Mouse (Mus musculus) embryonic facial prominence, embryonic 14.5 days (tissue): ENCODE data around the gene Mier3. TPM values are rescaled to one million over a fixed set of nuclear protein-coding genes. Genes with fewer than 3 reads are reported as not detected.

Experiments used
- ATAC-seq: fragments of 200-750 bp; cut with Nextera tagmentation; 2 replicates; pipeline ENCODE4 v1.8.0; 2017; ENCODE audit warnings: low read depth, moderate number of reproducible peaks, moderate TSS enrichment
- DNase-seq: peaks from one replicate; pipeline ENCODE4 v3.0.0-alpha.2; 2015; ENCODE audit warnings: low spot score
- H3K27ac ChIP-seq: fragments of 300-500 bp; sonication (generic); replicated peaks from 2 replicates; pipeline ENCODE4 v1.5.1; 2014; ENCODE audit warnings: low read depth, mild to moderate bottlenecking, low read length, moderate library complexity
- H3K27me3 ChIP-seq: fragments of 300-500 bp; sonication (generic); replicated peaks from 2 replicates; pipeline ENCODE4 v1.6.1; 2014; ENCODE audit warnings: low read length; ENCODE audit not compliant: control insufficient read depth, insufficient read depth
- H3K36me3 ChIP-seq: fragments of 300-500 bp; sonication (generic); 2 replicates; pipeline ENCODE4 v1.6.1; 2014; ENCODE audit warnings: low read length, mixed read lengths; ENCODE audit not compliant: control insufficient read depth, insufficient read depth
- H3K4me1 ChIP-seq: fragments of 300-500 bp; sonication (generic); 2 replicates; pipeline ENCODE4 v1.6.1; 2014; ENCODE audit warnings: antibody characterized with exemption, low read length; ENCODE audit not compliant: control insufficient read depth, insufficient read depth
- H3K4me2 ChIP-seq: fragments of 300-500 bp; sonication (generic); 2 replicates; pipeline ENCODE4 v1.6.1; 2014; ENCODE audit warnings: low read depth, mild to moderate bottlenecking, low read length, moderate library complexity, mixed read lengths
- H3K4me3 ChIP-seq: fragments of 300-500 bp; sonication (generic); 2 replicates; pipeline ENCODE4 v1.5.1; 2014; ENCODE audit warnings: low read depth, mild to moderate bottlenecking, low read length
- H3K9ac ChIP-seq: fragments of 300-500 bp; sonication (generic); 2 replicates; pipeline ENCODE4 v1.6.1; 2014; ENCODE audit warnings: low read depth, mild to moderate bottlenecking, low read length, moderate library complexity, mixed read lengths
- H3K9me3 ChIP-seq: fragments of 300-500 bp; sonication (generic); 2 replicates; pipeline ENCODE4 v1.6.1; 2016; ENCODE audit warnings: low read length; ENCODE audit not compliant: control insufficient read depth
- WGBS: fragments of 180-500 bp; shearing (Covaris S2); extraction: QIAGEN DNeasy Blood & Tissue Kit; methylation state at CpG from one replicate; pipeline ENCODE4 v1.1.7; 2014; 5-methylcytosine and 5-hydroxymethylcytosine counted together
- polyA plus RNA-seq: library from polyadenylated mRNA; unstranded; fragments of >200 nt; fragmentation: Nextera tagmentation; extraction: Ambion mirVana; gene quantifications from 2 replicates; pipeline ENCODE4 v1.2.1, GENCODE M21; 2014

Mier3 gene
- polyA plus RNA-seq, 1 experiment from 2014 or later, result 28.4 TPM

DNA sequence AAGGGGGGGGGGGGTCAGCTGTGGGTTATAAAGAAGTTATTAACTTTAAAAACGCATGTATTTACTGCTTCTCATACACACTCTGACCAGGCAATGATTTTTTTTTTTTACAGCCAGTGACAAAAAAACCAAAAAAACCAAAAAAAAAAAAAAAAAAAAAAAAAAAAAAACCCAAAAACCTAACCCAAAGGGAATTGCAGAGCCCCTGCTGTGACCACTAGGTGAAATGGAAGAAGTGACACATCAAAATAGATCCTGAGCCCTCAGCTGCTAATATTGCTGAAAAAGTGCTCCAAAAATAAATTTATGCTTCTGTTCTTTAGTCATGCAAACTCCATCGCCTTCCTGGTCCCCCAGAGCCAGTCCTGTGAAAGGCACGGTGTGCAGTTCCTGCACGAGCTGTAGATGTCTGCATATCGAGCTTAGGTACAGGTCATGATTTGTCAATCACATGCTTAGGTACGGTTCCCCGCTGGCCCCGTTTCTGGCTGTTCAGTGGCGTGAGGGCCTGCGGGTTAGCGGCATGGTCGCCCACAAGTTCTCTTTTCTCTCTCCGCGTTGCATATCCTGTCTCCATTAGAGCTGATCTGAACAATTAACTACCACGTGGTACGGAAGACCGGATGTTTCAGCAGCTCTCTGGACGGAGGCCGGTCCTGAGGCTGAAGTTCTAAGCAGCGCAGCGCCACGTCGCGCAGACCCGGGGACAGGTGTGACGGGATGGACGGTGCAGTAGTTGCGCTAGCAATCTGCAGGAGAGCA is 67.7 kb downstream of the Mier3 start:
- no peak overlapping the region for H3K9ac ChIP-seq
- DNase-seq (no peak), ATAC-seq (no peak)
- 96% methylated on average over 28 of the region's 28 CpGs for WGBS
- H3K9me3 ChIP-seq, result no peaks in the 10 kb centered on the region
- H3K27me3 ChIP-seq, result no peaks in the 10 kb centered on the region
- peaks cover 59% of the 10 kb centered on the region for H3K36me3 ChIP-seq
- no peak overlapping the region for H3K4me2 ChIP-seq
- H3K27ac ChIP-seq, result no peak overlapping the region
- no peak overlapping the region for H3K4me3 ChIP-seq
- no peaks in the 10 kb centered on the region for H3K4me1 ChIP-seq

DNA sequence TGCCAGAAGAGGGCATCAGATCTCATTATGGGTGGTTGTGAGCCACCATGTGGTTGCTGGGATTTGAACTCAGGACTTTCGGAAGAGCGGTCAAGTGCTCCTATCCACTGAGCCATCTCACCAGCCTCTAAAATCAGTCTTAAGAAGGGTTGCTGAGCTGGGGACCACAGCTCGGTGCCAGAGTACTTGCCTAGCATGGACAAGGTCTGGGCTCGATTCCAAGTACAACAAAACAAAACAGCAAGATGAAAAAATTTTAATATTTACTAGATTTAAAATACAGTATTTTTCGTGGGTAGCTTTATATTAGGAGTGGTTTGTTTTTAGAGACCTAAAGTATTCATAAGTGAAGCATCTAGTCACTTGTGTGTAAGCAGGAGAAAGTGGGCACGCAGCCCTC is 72.5 kb downstream of the Mier3 start:
- Histone ChIP-seq H3K27ac (no peak overlapping the region), H3K36me3 (peaks cover 99% of the 10 kb centered on the region), H3K4me2 (no peak overlapping the region), H3K4me1 (no peaks in the 10 kb centered on the region), H3K27me3 (no peaks in the 10 kb centered on the region), H3K9me3 (no peaks in the 10 kb centered on the region), H3K4me3 (no peak overlapping the region), H3K9ac (no peak overlapping the region)
- WGBS, result 89% methylated on average over 6 of the region's 6 CpGs
- no peak for DNase-seq
- ATAC-seq, result no peak

DNA sequence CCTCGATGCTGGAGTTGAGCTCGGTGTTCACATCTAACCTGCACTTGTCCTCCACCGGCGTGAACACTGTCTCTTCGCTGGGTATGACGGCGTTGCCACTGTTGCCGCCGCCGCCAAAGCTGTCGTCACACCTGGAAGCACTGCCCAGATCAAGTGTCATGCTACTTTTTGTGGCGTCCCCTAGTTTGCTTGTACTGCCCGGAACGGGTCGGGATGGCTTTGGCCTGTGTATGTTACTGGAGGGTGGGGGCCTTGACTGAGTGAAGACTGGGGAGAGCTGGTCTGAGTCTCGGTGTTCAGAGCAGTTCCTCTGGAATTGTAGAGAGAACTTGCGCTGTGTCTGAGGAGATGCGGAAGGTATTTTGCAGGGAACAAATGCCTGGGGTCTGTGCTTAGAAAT is 74.6 kb downstream of the Mier3 start:
- H3K4me3 ChIP-seq, result no peak overlapping the region
- H3K9ac ChIP-seq, result no peak overlapping the region
- no peak overlapping the region for H3K4me2 ChIP-seq
- H3K27me3 ChIP-seq, result no peaks in the 10 kb centered on the region
- WGBS, result 96% methylated on average over 18 of the region's 18 CpGs
- no peaks in the 10 kb centered on the region for H3K9me3 ChIP-seq
- H3K36me3 ChIP-seq, result peaks cover 98% of the 10 kb centered on the region
- H3K27ac ChIP-seq, result no peak overlapping the region
- no peak for ATAC-seq
- H3K4me1 ChIP-seq, result no peaks in the 10 kb centered on the region
- no peak for DNase-seq

DNA sequence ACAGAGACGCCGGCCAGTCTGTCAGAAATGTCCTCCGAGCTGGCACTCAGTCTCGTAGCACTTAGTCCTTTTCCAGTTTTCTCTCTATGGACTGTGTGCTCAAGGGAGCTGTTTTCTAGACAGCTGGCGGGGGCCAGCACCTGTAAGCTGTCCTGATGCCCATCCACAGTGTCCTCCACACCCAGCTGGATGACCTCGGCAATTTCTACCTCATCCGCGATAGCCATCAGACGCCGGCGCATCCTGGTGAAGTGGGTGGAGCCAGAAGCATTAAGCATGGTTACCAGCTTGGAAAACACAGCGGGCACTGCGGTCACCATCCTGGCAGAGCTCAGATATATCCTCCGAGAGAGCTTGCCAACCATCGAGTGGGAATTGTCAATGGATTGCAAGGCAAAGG is 75.2 kb downstream of the Mier3 start:
- Histone ChIP-seq H3K27me3 (no peaks in the 10 kb centered on the region), H3K4me3 (no peak overlapping the region), H3K27ac (no peak overlapping the region), H3K36me3 (peaks cover 98% of the 10 kb centered on the region), H3K4me1 (no peaks in the 10 kb centered on the region), H3K9ac (no peak overlapping the region), H3K9me3 (no peaks in the 10 kb centered on the region), H3K4me2 (no peak overlapping the region)
- WGBS, result 95% methylated on average over 15 of the region's 15 CpGs
- ATAC-seq, result no peak
- no peak for DNase-seq

DNA sequence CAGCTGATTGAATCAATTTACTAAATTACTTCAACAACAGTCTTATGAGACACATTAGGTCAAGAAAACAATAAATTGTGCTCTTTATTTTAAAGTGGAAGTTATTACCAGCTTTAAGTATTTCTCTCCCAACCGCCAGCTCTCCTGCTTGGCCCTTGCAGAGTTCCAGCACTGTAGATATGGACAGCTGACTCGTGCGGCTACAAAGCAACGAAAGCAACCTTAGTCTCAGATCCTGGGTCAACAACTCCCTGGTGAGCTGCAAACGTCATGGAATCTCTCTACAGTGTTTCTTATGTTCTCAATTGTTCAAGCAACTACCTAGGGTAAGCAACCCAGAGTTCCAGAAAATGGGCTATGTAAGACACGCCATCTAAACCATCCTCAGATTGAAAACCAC is 76.2 kb downstream of the Mier3 start:
- 87% methylated on average over 6 of the region's 6 CpGs for WGBS
- Histone ChIP-seq H3K27ac (no peak overlapping the region), H3K4me1 (no peaks in the 10 kb centered on the region), H3K4me3 (no peak overlapping the region), H3K9ac (no peak overlapping the region), H3K36me3 (peaks cover 96% of the 10 kb centered on the region), H3K9me3 (no peaks in the 10 kb centered on the region), H3K27me3 (no peaks in the 10 kb centered on the region), H3K4me2 (no peak overlapping the region)
- DNase-seq (no peak), ATAC-seq (no peak)

DNA sequence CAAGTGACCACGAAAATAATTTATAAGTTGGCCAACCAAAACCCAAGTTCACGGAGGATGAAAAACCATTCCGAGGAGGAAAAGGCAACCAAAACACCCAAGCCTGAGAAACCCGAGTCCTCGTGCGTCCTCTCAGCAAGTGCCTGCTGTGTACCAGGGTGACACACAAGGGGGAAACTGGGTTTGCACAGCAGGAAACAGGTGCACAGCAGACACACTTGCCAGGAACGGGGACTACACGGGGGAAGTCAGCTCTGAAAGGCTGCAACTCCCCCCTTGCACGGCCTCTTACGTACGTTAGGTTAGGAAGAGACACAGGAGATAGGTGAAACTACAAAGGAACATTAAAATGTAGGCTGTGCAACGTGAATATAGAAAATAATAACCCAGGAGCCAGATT is 81.7 kb downstream of the Mier3 start:
- Histone ChIP-seq H3K27ac (no peak overlapping the region), H3K4me1 (no peaks in the 10 kb centered on the region), H3K4me3 (no peak overlapping the region), H3K9me3 (no peaks in the 10 kb centered on the region), H3K9ac (no peak overlapping the region), H3K36me3 (peaks cover 91% of the 10 kb centered on the region), H3K27me3 (no peaks in the 10 kb centered on the region), H3K4me2 (no peak overlapping the region)
- no peak for DNase-seq
- 89% methylated on average over 12 of the region's 12 CpGs for WGBS
- no peak for ATAC-seq

Other genes with a start within 250 kb of the Mier3 start
- gene Gpbp1, start 190.9 kb upstream of the Mier3 start, polyA plus RNA-seq, result 90.0 and 94.1 TPM in 2 replicates
- gene Gm49496, start 131.0 kb upstream of the Mier3 start, polyA plus RNA-seq, result not detected in 2 replicates
- not detected in 2 replicates for gene Gm10198, start 88.2 kb upstream of the Mier3 start, polyA plus RNA-seq
- 17.7 TPM in 2 replicates for gene Map3k1, start 128.0 kb downstream of the Mier3 start, polyA plus RNA-seq